Mouse (Mus musculus) kidney, embryonic 15.5 days (tissue): ENCODE measurements around the gene Gm21994. TPM values are rescaled to one million over a fixed set of nuclear protein-coding genes. Genes with fewer than 3 reads are reported as not detected.
"Not testable (repeated sequence)": the region's sequence is repeated elsewhere in the genome, so short reads cannot be mapped to it uniquely, and the experiment has no call there.

Experiments
- ATAC-seq: fragments of 200-750 bp; cut with Nextera tagmentation; replicated peaks from 2 replicates; pipeline ENCODE4 v1.8.0; 2017; ENCODE audit warnings: moderate TSS enrichment; ENCODE audit not compliant: low FRiP score
- H3K27ac ChIP-seq: fragments of 300-500 bp; sonication (generic); 2 replicates; pipeline ENCODE4 v1.5.1; 2015; ENCODE audit warnings: mild to moderate bottlenecking, inconsistent platforms
- H3K27me3 ChIP-seq: fragments of 300-500 bp; sonication (generic); 2 replicates; pipeline ENCODE4 v1.6.1; 2015; ENCODE audit warnings: inconsistent platforms
- H3K36me3 ChIP-seq: fragments of 300-500 bp; sonication (generic); 2 replicates; pipeline ENCODE4 v1.6.1; 2015; ENCODE audit warnings: inconsistent platforms
- H3K4me1 ChIP-seq: fragments of 300-500 bp; sonication (generic); 2 replicates; pipeline ENCODE4 v1.6.1; 2015; ENCODE audit warnings: inconsistent platforms
- H3K4me2 ChIP-seq: fragments of 300-500 bp; sonication (generic); 2 replicates; pipeline ENCODE4 v1.6.1; 2015; ENCODE audit warnings: moderate library complexity, mild to moderate bottlenecking, inconsistent platforms
- H3K4me3 ChIP-seq: fragments of 300-500 bp; sonication (generic); replicated peaks from 2 replicates; pipeline ENCODE4 v1.5.1; 2015; ENCODE audit warnings: mild to moderate bottlenecking, inconsistent platforms
- H3K9ac ChIP-seq: fragments of 300-500 bp; sonication (generic); 2 replicates; pipeline ENCODE4 v1.6.1; 2015; ENCODE audit warnings: mild to moderate bottlenecking, inconsistent platforms
- H3K9me3 ChIP-seq: fragments of 300-500 bp; sonication (generic); replicated peaks from 2 replicates; pipeline ENCODE4 v1.6.1; 2016; ENCODE audit warnings: inconsistent platforms
- WGBS: fragments of 180-500 bp; shearing (Covaris S2); methylation state at CpG from one replicate; pipeline ENCODE4 v1.1.7; 2015; ENCODE audit warnings: mixed read lengths; 5-methylcytosine and 5-hydroxymethylcytosine counted together
- polyA plus RNA-seq: library from polyadenylated mRNA; unstranded; fragments of >200 nt; fragmentation: Nextera tagmentation; extraction: Ambion mirVana; gene quantifications from 2 replicates; pipeline ENCODE4 v1.2.1, GENCODE M21; 2015

Gene Gm21994
- 6.9 and 7.2 TPM in 2 replicates for polyA plus RNA-seq

DNA sequence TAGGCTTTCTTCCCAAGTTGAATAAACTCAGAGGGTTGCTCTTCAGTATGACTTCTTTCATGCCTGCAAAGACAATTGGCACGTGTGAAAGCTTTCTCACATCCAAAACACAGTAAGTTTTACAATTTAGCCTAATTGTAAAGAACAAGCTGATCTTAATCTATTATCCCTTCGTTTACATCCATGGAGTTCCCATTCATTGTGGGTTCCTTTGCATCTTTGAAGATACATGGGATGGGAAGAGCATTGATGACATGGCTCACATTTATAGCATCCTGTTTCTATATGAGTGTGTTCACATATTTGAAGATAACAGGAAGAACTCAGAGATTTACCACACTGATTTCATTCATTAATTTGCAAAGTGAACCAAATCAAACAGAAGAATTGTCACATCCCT is at the start of gene Gm21994:
Gm21994 (minus strand) TSS at position 101 of the 400 bp plus-strand sequence.
- H3K4me1 ChIP-seq, H3K27ac ChIP-seq, H3K4me2 ChIP-seq, H3K9me3 ChIP-seq, H3K27me3 ChIP-seq, H3K4me3 ChIP-seq, H3K9ac ChIP-seq, H3K36me3 ChIP-seq, ATAC-seq: not testable (repeated sequence)
- 65% methylated on average over 2 of the region's 2 CpGs for WGBS

GRCm38 (mm10) chr2:150299096-150299495 is 43.7 kb upstream of the Gm21994 start:
- 50% methylated on average over 1 of the region's 1 CpGs for WGBS
- Histone ChIP-seq H3K4me2 (no peak overlapping the region), H3K27ac (no peak overlapping the region)

DNA sequence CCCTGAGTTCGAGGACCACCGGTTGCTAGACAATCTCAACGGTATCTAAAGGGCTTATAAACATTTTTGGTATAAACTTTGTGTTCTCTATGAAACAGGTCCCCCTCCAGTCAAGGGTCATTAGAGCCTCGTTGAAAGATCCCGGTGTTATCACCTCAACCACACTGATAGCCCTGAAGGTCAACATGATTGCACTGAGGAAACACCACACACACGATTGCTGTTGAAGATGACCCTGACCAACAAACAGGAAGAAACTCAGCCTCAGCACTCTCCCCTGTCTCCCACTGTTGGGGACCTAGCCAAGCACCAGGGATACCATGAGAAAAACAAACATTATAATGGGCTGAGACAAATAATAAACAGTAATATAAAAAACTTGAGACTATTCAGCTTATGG is 38.3 kb upstream of the Gm21994 start:
- H3K4me2 ChIP-seq, result no peak overlapping the region
- no peak overlapping the region for H3K4me3 ChIP-seq
- H3K27me3 ChIP-seq, result no peaks in the 10 kb centered on the region
- H3K4me1 ChIP-seq, result no peaks in the 10 kb centered on the region
- H3K9me3 ChIP-seq, result no peaks in the 10 kb centered on the region
- WGBS, result 78% methylated on average over 6 of the region's 6 CpGs
- no peak overlapping the region for H3K9ac ChIP-seq
- ATAC-seq, result no peak
- no peaks in the 10 kb centered on the region for H3K36me3 ChIP-seq
- no peak overlapping the region for H3K27ac ChIP-seq

More at GRCm38 (mm10) chr2:150299096-150299495, 43.7 kb upstream of the Gm21994 start:
- no peaks in the 10 kb centered on the region for H3K36me3 ChIP-seq
- H3K27me3 ChIP-seq, result no peaks in the 10 kb centered on the region
- no peak overlapping the region for H3K9ac ChIP-seq
- H3K4me3 ChIP-seq, result no peak overlapping the region
- no peak for ATAC-seq
- H3K9me3 ChIP-seq, result no peaks in the 10 kb centered on the region
- no peaks in the 10 kb centered on the region for H3K4me1 ChIP-seq

DNA sequence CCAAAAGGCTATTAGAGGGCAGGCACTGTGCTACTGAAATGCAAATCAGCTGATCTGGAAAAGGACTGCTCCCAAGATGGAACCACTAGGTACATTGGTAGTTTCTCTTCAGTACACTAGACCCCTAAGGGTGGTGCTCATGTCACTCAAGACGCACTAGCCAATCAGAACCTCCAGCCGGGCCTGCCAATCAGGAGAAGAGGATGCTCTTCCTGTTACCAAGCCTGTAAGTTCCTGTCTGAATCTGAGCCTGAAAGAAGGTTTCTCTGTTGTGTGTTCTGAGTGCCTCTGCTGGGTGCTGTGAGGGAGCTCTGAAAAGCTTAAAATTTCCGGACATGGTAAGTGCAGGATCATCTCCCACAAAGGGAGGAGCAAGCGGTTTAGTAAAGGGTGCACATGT is 1.9 kb upstream of the Gm21994 start, which contains the start of gene Gm14124:
Gm14124 (plus strand) TSS at position 227 of the 400 bp plus-strand sequence.
- H3K4me3 ChIP-seq, H3K9me3 ChIP-seq, ATAC-seq, H3K27ac ChIP-seq, H3K4me2 ChIP-seq, H3K27me3 ChIP-seq, H3K9ac ChIP-seq, H3K4me1 ChIP-seq, H3K36me3 ChIP-seq: not testable (repeated sequence)
- WGBS, result 93% methylated on average over 4 of the region's 4 CpGs

- H3K36me3 ChIP-seq, H3K4me3 ChIP-seq: not testable (repeated sequence)
Measured at GRCm38 (mm10) chr2:150256861-150257260, 1.5 kb upstream of the Gm21994 start.

GRCm38 (mm10) chr2:150243211-150243610 is 12.2 kb downstream of the Gm21994 start:
- 86% methylated on average over 2 of the region's 2 CpGs for WGBS
- H3K27ac ChIP-seq, result no peak overlapping the region
- H3K27me3 ChIP-seq, result no peaks in the 10 kb centered on the region
- no peak overlapping the region for H3K4me2 ChIP-seq
- no peak overlapping the region for H3K4me3 ChIP-seq
- no peak for ATAC-seq
- no peaks in the 10 kb centered on the region for H3K4me1 ChIP-seq
- H3K9me3 ChIP-seq, result peaks cover 21% of the 10 kb centered on the region
- H3K36me3 ChIP-seq, result peaks cover 23% of the 10 kb centered on the region
- no peak overlapping the region for H3K9ac ChIP-seq

More at GRCm38 (mm10) chr2:150256861-150257260, 1.5 kb upstream of the Gm21994 start:
- not testable (repeated sequence) for H3K4me2 ChIP-seq, H3K27ac ChIP-seq, ATAC-seq, H3K9me3 ChIP-seq, H3K9ac ChIP-seq, H3K4me1 ChIP-seq, H3K27me3 ChIP-seq
- 66% methylated on average over 2 of the region's 2 CpGs for whole genome bisulfite sequencing

GRCm38 (mm10) chr2:150223263-150223662 is 32.1 kb downstream of the Gm21994 start:
- H3K9ac ChIP-seq, H3K4me2 ChIP-seq, H3K36me3 ChIP-seq, ATAC-seq, H3K4me1 ChIP-seq, H3K27ac ChIP-seq, H3K4me3 ChIP-seq, H3K27me3 ChIP-seq, H3K9me3 ChIP-seq: not testable (repeated sequence)

DNA sequence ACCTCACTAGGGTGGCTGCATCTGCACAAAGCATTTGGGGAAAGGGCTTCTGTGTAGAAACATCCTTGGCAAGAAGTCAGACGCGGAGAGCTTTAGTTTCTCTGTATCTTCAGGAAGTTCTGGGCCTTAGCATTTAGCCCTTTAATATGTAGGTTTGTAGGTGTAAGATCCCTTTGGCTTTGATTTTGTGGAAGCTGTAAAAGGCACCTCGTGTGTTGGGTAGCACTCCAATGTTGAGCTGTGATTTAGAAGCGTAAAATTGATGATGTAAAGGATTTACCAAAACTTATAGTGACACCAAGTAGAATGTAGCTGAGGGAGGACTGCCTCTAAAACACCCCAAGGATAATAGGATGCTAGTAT is 37.0 kb downstream of the Gm21994 start:
- H3K36me3 ChIP-seq, H3K27me3 ChIP-seq, ATAC-seq, H3K9me3 ChIP-seq, H3K4me1 ChIP-seq: not testable (repeated sequence)
- Histone ChIP-seq H3K9ac (0 out of 2 replicates have a peak overlapping the region, but pooled peaks have one; percentile 33), H3K4me2 (peak overlapping the region; percentile 55), H3K4me3 (peak overlapping the region; percentile 49), H3K27ac (peak overlapping the region; percentile 82)
- WGBS, result 12% methylated on average over 4 of the region's 4 CpGs

- Histone ChIP-seq H3K4me2 (peak within 1 kb of the TSS; percentile 55), H3K4me3 (peak within 1 kb of the TSS; percentile 49), H3K27ac (peak within 1 kb of the TSS; percentile 82), H3K9ac (0 out of 2 replicates have a peak within 1 kb of the TSS, but pooled peaks have one; percentile 33)
- H3K36me3 ChIP-seq, H3K4me1 ChIP-seq, H3K9me3 ChIP-seq, H3K27me3 ChIP-seq: not testable (repeated sequence)
- ATAC-seq, result peak; percentile 100
- WGBS, result under 1% methylated on average over 15 of the region's 15 CpGs
Measured at GRCm38 (mm10) chr2:150217600-150218362, 37.6 kb downstream of the Gm21994 start, which contains the start of gene Zfp937. Gene Zfp937 (plus strand): TSS chr2:150218073.

Other genes with a start within 250 kb of the Gm21994 start
- gene Zfp120, start 118.9 kb downstream of the Gm21994 start, polyA plus RNA-seq, result 7.2 and 9.0 TPM in 2 replicates
- not detected in 2 replicates for gene Gm10770, start 75.9 kb downstream of the Gm21994 start, polyA plus RNA-seq
- gene Gm14139, start 73.8 kb downstream of the Gm21994 start, polyA plus RNA-seq, result not detected in 2 replicates
- 13.2 and 13.6 TPM in 2 replicates for gene Zfp937, start 37.5 kb downstream of the Gm21994 start, polyA plus RNA-seq
- gene Gm14124, start 1.9 kb upstream of the Gm21994 start, polyA plus RNA-seq, result not detected in 2 replicates
- gene Gm10130, start 68.1 kb upstream of the Gm21994 start, polyA plus RNA-seq, result 2.1 and 4.2 TPM in 2 replicates
- 8.7 and 9.1 TPM in 2 replicates for gene 3300002I08Rik, start 107.2 kb upstream of the Gm21994 start, polyA plus RNA-seq
- gene Zfp442, start 195.9 kb upstream of the Gm21994 start, polyA plus RNA-seq, result 10.3 and 11.1 TPM in 2 replicates
- 0.09 and 0.34 TPM in 2 replicates for gene Zfp345, start 229.5 kb upstream of the Gm21994 start, polyA plus RNA-seq